Mouse (Mus musculus): ENCODE measurements at regions not wholly inside any gene's neighbourhood (a gene's known extent, or its start where the extent isn't known, plus 50 kb on each side); places are given as distances from the start of the nearest gene placed in this dataset.

GRCm38 (mm10) chrX:14738999-14739398, 528.1 kb downstream of the H2al1n start:
- H3K9me3 ChIP-seq (replicated peaks; ENCODE audit: insufficient read depth, low read length) = no peaks in the 10 kb centered on the region
- H3K36me3 ChIP-seq (ENCODE audit: control insufficient read depth in 1 of 2, insufficient read depth in 2 of 2, low read length in 2 of 2) = no peaks in the 10 kb centered on the region
- no peak overlapping the region for H3K9ac ChIP-seq (ENCODE audit: control insufficient read depth, low read depth, low read length, poor library complexity, severe bottlenecking)
- no peak overlapping the region for H3K27ac ChIP-seq (ENCODE audit: control insufficient read depth, low read depth, low read length)
- DNase-seq (ENCODE audit: low read depth, low spot score) = no peak
- H3K4me3 ChIP-seq (ENCODE audit: control insufficient read depth in 1 of 2, insufficient read depth in 1 of 2, low read depth in 2 of 2, low read length in 2 of 2) = no peak overlapping the region
- TF ChIP-seq MAX (IDR thresholded peaks at IDR 0.05; ENCODE audit: low read length) (no peak), POLR2AphosphoS5 (IDR thresholded peaks at IDR 0.05; ENCODE audit: borderline replicate concordance, low read depth, low read length) (no peak), MEF2A (IDR thresholded peaks at IDR 0.05; ENCODE audit: extremely low read depth, insufficient replicate concordance, low read depth, low read length, poor library complexity, severe bottlenecking) (no peak), TBP (IDR thresholded peaks at IDR 0.05; ENCODE audit: low read depth, low read length) (no peak), BHLHE40 (IDR thresholded peaks at IDR 0.05; ENCODE audit: borderline replicate concordance, low read depth, low read length) (no peak), MYB (IDR thresholded peaks at IDR 0.05; ENCODE audit: low read depth, low read length) (no peak), GABPA (IDR thresholded peaks at IDR 0.05; ENCODE audit: low read depth, low read length) (no peak), ZMIZ1 (IDR thresholded peaks at IDR 0.05; ENCODE audit: low read depth, low read length) (no peak), NELFE (IDR thresholded peaks at IDR 0.05; ENCODE audit: low read depth, low read length) (no peak), EP300 (IDR thresholded peaks at IDR 0.05; ENCODE audit: low read depth in 1 of 2, low read length in 2 of 2) (no peak), UBTF (IDR thresholded peaks at IDR 0.05; ENCODE audit: borderline replicate concordance, insufficient read depth, low read depth, low read length) (no peak), CHD2 (IDR thresholded peaks at IDR 0.05; ENCODE audit: low read length) (no peak), USF1 (IDR thresholded peaks at IDR 0.05; ENCODE audit: low read depth, low read length) (no peak), CHD1 (IDR thresholded peaks at IDR 0.05; ENCODE audit: low read depth, low read length) (no peak), HCFC1 (IDR thresholded peaks at IDR 0.05; ENCODE audit: low read depth, low read length) (no peak), E2F4 (IDR thresholded peaks at IDR 0.05; ENCODE audit: borderline replicate concordance, low read depth, low read length) (no peak), ZC3H11A (IDR thresholded peaks at IDR 0.05; ENCODE audit: low read depth, low read length) (no peak), ETS1 (IDR thresholded peaks at IDR 0.05; ENCODE audit: low read depth, low read length) (no peak)
- no peaks in the 10 kb centered on the region for H3K27me3 ChIP-seq (ENCODE audit: control insufficient read depth in 1 of 2, insufficient read depth in 2 of 2, low read length in 2 of 2)
- no peaks in the 10 kb centered on the region for H3K79me2 ChIP-seq (ENCODE audit: control insufficient read depth, insufficient read depth, low read length, poor library complexity)
- no peaks in the 10 kb centered on the region for H3K4me1 ChIP-seq (ENCODE audit: control insufficient read depth in 1 of 2, insufficient read depth in 2 of 2, low read length in 2 of 2)

All from MEL (cell line).